Mouse (Mus musculus) kidney, postnatal 14 days (tissue): ENCODE data around the gene Rbms1.
A peak's percentile ranks its signal among the peaks of the same experiment; 100 is the strongest.

ENCODE experiments used
- DNase-seq: peaks from one replicate; pipeline ENCODE4 v3.0.0; 2022; ENCODE audit warnings: mixed read lengths

Rbms1 gene

DNA sequence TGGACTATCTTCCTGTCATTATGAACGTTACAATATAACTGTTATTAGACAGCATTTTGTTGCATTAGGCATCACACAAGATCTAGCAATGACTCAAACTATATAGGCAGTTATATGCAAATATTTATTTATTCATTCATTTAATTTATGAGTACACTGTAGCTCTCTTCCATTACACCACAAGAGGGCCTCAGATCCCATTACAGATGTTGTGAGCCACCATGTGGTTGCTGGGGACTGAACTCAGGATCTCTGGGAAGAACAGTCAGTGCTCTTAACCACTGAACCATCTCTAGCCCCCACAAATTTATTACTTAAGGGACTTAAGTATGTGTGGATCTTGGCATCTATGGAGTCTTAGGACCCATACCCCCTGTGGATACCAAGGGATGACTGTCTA lies 214.4 kb downstream of the Rbms1 start:
- DNase-seq = no peak

DNA sequence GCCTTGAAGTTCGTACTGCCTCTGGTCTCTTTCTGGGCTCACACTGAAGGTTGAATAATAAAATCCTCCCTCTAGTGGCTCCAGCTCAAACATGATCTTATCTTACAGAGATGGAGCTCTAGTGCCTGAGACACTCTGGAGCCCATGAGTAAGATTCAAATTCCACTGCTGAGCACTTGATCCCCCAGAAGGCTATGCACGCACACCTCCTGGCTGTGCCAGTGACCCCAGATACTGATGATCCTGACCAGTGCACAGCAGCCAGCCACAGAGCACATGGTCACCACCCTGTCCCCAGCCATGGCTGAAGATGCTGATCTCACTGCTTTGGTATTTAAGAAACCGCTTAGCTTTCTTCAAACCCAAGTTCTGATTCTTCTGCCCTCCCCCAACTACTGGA lies 215.4 kb downstream of the Rbms1 start:
- DNase-seq = peak; percentile 24

DNA sequence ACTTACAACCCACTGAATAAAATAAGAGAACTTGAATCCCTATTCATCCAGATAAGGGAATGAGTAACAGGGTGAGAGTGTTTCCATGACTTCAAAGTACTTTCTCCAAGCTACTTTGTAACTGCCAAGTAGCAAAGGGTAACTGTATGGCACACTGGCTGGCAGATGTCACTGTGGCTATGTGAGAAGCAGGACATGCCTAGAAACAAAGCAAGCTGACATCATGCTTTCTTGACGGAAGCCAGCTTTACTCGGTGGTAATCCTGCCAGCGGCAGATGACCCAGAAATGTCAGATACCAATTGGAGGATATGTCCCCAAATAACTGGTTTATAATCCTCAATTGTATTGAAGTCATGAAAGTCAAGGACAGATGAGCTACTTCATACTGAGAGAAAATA lies 218.3 kb downstream of the Rbms1 start:
- no peak for DNase-seq

DNA sequence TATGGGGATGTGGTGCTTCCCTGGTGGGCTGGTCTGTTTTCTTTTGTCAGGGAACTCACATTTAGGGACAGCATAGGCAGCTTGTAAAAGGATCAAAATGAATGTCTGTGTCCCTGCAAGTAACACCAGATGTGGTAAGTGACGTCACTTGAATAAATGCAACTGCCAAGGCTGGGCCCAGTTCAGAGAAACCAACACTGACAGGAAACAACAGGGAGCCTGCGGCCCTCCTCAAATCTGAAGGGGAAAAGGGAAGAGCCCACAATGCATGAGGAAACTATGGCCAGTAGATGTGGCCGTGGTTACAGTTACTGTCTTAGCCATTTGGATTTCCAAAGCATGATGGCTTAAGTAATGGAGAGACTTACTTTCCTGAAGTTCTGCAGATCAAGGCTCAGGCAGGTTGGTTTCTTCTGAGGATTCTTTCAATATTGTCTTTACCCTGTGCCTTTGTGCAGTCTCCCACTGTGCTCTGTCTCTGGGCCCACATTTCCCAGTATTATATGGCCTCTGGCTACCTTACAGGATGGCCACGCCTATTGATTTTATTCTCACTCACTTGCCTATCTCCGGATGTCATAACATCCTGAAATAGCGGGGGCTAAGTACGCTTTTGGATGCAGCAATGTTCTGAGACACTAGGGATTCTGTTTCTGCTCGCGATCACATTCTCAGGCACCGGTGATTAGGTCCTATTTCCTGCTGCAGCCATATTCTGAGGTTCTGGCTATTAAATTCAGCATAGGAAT lies 223.4 kb downstream of the Rbms1 start:
- no peak for DNase-seq

DNA sequence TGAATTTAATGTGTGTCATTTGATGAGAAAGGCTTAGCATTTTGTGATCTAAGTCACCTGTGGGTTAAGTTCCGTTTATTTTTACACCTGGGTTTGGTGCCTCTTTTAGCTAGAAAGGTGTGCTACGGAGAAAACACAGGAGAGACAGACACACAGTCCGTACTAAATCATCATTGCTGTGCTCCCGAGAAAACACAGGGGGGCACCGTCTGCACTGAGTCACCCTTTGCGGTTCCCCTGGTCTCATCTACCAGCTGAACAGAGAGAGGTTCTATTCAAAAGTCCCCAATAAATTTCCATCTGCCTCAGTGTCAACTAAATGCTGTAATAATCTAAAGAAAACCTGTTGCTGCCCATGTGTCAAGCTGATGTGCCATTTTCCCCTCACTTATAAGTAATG lies 232.1 kb downstream of the Rbms1 start:
- DNase-seq = no peak

DNA sequence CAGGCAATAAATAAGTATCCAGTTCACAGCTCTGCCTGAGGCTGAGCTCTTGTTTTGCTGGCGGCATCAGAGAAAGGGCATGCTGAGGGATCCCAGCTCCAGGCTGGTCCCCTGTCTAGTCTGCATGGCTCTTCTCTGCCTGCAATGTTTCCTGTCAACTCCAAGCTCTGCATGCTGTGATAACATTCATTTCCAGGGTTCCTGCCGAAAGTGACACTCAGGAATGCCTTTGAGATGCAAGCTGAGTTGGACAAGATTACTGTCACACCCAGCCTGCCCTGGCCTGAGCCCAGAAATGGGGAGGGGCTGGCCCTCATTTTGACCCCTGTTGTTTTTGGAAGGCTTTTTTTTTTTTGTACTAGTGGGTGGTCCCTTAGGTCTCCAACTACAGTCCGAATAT lies 233.0 kb downstream of the Rbms1 start:
- DNase-seq = peak; percentile 82

DNA sequence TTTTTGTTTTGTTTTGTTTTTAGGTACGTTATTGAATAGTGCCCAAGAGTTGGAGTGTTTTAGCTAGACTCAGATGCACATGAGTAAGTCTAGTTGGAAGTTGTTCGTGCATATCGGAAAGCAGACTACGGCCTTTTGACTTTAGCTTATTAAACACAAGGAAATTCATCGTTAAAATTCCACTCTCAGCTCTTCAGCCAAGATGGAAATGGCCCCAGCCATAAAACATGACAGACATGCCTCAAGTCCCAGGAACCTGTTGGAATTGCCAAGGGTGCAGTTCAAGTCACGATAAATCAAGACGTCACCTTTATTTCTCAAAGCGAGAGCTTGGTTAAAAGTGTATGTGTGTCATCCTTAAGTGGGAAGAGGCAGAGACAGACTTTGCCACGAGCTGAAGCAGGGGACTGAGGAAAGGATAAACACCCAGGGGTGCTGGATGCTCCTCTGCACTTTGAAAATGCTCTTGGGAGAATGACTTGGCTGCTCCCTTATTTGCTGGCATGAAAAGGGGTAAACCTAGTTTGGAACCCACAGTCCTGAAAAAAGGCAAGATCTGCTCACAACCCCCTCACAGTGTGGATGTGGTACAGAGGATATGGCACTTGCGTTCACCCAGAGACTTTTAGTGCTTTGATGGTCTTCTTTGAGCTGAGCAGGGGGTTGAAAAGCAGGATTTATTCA lies 233.9 kb downstream of the Rbms1 start:
- peak; percentile 66 for DNase-seq

DNA sequence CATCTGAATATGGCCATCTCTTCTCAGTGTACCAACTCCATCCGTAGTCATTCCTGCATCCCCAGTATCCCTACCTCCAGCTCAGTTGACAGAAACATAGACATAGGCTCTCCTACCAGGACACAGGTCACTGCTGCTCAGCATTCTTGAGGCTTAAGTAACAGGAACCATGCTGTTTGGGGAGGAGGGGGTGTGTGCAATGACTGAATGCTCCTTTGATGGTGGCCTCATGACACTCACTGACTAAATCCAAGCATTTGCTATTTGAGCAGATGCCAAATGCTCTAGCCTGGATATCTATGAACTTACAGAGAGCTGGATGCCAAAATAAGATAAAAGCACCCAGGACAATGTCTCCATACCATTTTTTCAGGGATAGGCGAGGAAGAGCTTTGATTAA lies 238.3 kb downstream of the Rbms1 start:
- no peak for DNase-seq

DNA sequence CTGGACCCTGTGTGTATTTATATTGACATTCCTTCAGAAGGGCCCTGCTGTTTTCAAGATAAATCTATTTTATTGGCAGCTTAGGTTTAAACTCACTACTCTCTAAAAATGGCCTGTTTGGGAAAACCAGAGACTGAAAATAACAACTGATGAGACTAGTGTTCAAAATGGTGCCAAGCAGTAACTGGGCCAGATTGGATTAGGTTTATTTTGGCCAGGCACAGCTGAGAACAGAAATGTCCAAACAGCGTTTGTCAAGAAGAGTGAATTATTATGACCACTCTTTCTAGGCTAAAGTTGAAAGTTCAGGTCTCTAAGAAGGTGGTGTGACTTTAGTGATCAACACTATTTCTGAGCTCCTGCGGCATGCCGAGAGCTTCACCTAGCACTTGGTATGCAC lies 240.0 kb downstream of the Rbms1 start:
- no peak for DNase-seq

DNA sequence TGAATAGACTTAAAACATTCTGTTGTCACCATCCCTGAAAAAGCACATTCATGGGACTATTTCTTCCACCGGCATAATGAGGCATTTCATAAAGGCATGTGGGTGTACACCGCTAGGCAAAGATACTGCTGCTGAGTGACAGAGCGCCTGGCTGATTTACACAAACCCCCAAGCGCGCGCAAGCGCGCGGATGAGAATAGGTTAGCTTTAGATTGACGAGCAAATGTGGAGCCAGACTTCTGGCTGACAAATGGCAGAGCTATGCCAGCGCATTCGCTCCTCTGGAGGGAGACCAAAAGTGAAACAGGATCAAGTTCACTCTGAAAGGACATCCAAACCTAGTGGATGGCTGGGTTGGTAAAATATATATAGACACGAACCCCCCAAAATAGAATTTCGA lies 240.5 kb downstream of the Rbms1 start, which contains the start of gene Itgb6:
Gene Itgb6 (minus strand): TSS at position 130 of the 400 bp plus-strand sequence.
- DNase-seq = no peak

DNA sequence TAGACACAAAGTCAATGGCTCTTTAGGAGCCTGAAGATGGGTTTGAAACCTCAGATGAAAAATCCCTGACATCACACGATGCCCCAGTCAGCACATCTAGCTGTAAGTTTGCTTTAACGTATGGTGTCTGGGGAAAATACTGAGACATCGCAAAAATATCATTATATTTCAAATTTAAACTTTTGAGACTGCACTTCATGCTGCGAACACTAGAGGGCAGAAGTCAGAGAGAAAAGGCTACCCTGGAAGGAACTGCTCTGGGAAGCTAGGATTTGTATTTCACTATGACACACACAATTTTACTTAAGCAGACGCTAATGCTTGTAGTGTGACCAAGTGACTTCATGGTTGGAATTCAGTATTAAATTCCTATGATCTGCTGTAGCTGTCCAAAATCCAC lies 242.1 kb downstream of the Rbms1 start:
- no peak for DNase-seq

DNA sequence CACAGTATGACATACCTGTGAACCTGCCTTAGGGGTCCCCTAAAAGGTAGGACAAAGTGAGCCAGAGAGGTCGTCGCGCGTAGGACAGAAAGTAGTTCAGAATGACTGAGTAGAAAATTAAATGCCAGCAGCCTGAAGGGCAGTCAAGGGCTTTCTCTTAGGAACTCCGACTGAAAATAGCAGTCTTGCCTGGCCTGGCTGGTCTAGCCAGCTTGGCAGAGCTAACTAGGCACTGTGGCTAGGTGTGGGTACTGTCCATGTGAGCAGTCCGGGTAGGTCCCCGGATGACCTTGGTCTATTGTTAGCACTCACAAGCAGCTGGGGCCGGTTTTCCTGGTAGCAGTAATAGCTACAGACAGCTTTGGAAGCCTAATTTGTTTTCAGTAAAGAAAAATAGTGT lies 242.8 kb downstream of the Rbms1 start:
- peak; percentile 82 for DNase-seq

DNA sequence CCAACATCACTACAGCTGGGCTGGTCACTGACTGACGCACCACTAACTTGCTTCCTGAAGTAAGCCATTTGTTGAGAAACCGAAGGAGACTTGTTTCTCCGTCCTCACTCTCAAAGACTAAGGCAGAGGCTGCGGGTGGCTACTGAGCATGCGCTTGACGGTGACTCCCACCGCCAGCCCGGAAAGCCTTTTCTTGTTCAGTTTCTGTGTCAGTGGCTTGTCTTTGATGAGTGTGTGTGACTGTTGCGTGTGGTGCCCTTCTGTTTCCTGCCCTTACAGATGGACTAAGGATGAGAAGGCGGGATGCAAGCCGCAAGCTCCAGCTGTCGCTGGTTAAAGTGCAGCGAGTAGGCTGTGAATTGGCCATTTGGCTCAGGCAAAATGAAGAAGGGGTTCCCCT lies 245.6 kb downstream of the Rbms1 start:
- DNase-seq = peak; percentile 70

DNA sequence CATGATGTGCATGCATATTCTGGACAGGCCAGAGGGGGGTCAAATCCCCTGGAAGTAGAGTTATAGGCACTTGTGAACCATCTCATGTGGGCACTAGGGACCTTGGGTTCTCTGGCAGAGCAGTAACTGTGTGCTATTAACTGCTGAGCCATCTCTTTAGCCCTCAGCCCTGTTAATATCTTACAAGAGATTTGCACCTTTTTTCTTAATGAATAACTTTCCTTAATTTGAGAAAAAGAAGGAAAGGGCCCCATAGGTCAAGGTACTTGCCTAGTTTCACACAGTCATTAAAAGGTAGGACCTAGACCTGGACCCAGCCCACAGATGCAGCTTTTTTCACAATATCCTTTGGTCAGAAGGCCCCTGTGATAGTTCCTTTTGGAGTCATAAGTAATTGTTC lies 246.4 kb downstream of the Rbms1 start:
- DNase-seq = peak; percentile 53

DNA sequence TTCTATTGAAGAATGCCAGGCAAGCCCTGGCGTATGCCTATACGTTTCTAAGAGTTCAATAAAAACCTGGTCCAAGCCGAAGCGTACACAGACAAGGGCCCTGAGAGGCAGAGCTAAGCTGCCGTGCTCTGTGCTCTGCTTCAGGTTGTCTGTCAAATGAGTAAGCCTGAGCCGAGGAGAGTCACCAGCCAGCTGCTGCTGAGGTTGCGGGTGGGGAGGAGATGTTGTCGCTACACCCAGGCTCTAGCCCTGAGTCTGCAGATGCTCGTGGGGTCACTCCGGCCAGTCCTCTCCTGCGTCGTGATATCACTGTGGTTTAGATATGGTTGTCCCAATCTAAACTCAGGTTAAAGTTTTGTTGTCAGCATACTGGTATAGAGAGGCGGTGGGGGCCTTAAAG lies 247.2 kb downstream of the Rbms1 start:
- DNase-seq = no peak

DNA sequence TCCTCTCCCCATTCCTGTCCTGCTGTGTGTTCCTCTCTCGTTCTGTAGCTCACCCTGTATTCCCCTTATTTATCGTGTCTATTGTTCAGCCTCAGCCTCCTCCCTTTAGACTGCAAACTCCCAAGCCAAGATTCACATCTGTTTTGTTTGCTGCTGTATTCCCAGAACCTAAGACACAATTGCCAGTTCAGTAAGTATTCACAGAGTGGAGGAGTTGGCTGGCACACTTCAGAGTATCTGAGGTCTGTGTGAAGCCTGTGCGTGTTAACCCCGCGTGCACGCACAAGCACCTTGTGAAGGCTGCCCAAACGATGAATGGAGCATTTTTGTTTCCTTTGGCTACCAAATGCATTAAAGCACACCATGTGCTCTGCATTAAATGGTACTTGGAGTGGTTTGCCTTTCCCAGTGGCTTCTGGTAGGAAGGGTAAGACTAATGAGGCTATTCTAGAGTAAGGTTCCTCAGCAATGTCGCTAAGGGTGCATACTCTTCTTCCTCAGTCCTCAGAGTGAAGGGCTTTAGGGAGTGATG lies 248.0 kb downstream of the Rbms1 start:
- no peak for DNase-seq

DNA sequence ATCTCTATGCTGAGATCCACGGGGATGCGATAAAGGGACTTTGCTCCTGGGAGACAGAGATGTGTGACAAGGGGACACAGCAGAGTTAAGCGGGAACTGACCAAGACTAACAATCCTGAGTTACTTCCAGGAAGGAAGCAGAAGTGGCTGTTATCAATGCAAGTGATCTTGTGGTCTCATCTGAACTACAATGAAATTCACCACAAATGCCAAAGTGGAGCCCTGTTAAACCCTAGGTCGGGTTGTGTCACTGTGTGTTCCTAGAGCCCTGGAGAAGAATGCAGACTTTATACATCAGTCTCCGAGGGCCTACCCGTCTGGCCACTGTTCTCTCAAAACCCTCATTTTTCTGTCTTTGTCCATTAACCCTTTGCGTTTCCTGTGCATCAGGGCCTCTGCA lies 248.5 kb downstream of the Rbms1 start:
- DNase-seq = no peak

DNA sequence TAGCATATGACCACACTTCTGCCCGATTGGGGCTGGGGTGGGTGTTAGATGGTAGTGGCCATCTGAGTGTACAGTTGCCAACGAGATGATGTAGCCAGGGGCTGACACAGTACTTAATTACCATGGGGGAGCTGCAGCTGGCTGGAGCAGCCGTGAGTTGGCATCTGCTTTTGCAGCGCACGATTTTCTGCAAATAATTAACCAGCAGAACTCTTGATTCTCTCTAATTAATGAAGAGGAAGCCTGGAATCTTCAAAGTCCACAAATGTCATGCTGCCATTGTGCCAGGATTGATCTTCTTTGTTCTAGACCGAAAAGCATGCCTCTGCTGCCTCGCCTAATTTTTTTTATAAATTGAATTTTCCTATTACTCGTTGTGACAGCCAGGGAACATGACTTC lies 249.1 kb downstream of the Rbms1 start:
- peak; percentile 81 for DNase-seq

DNA sequence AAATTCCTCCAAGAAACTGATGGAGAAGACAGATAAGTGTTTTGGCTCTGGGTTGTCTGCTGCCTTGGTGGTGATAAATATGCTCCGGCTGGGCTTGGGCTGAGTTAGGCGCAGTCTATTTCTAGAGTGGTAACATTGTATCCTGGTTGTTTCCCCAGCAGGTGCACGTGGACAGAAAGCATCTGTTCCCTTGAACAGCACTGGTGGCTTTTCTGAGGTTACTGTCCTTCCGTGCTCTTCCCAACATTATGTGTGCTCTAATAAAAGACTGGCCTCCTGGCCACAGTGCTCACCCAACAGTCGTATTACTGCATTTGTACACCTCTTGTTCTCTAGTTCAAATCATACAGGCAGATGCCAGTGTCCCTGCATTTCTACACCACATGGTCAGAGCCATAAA lies 250.1 kb downstream of the Rbms1 start:
- no peak for DNase-seq

DNA sequence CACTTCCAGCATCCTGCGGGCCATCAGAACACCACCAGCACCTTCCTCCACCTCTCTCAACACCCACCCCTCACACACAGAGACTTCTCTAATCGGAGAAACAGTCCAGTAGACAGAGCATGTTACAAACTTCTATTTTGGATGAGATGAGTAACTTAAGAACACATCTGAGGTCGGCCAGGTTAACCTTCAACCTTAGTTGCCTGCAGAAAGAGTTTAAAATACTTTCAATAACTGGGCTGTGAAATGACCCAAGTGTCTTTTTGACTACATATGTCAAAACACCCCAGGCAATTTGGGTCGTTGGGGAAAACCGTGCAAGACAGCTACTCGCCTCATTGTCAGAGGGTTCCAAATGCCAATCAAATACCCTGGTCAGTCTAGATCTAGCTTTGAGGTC lies 250.5 kb downstream of the Rbms1 start:
- DNase-seq = no peak

DNA sequence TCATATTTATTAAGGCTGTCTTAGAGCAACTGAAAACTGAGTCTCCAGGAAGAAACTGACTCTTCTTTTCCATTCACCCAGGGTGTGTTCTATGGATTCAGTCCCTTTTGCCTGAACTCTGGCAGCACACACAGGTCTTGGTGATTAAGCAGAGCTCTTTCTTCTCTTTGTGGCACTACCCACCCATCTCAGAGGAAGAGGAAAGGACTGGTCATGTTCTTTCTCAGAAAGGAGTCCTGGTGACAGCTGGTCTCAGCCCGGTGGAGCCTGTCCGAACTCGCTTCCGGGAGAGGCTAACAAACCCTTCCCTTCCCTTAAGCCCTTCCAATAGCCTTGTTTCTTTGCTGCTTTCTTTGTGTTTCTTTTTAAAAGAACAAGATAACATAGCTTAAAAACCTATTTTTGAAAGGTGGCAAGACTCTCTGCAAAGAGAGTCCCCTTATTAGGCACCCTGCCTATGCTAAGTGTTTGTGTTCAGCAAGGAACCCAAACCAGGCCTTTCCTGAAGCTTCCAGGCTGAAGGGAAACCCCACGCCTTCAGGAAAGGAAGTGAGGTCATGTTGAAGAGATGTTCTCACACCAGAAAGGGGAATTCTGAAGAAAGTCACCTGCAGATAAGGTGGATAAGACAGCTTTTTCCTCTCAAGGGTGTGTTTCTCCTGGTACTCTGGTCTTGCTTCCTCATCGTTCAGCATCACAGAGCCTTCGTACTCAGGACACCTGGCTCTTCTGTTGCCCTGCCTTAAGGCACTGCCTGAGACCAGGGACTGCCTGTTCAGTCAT lies 251.7 kb downstream of the Rbms1 start:
- no peak for DNase-seq

DNA sequence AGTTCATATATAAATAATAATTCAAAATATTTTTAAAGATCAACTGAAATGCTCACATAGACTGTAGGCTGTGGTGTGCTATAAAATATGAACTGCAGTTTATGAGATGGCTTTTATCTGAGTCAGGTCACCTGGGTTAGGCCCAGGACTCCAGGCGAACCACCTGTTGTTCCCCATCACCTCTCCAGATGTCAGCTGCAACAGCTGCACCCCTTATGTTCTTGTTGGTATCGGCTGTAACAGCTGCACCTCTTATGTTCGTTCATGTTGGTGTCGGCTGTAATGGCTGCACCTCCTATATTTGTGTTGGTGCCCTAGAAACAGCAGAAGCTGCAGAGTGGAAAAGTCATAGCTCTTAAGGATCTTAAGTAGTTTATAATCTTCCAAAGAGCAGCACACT lies 252.7 kb downstream of the Rbms1 start:
- DNase-seq = no peak

DNA sequence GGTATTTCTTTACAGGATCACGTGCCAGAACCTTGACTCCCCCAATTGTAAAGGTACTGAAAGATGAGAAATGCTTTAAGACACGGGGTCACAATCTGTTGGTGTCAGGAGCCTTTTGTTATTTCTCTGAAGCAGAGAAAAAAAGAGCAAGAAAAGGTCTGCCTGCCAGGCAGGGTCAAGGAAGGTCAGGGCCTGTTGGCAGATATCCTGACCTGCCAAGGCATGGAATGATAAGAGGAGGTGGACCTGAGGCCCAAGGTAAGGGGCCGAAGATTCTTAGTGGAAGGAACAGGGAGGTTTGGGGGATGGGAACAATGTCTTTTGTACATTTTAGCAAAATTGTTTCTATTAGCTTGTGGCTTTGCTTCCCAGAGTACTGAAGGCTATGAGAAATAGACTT lies 254.3 kb downstream of the Rbms1 start:
- no peak for DNase-seq

DNA sequence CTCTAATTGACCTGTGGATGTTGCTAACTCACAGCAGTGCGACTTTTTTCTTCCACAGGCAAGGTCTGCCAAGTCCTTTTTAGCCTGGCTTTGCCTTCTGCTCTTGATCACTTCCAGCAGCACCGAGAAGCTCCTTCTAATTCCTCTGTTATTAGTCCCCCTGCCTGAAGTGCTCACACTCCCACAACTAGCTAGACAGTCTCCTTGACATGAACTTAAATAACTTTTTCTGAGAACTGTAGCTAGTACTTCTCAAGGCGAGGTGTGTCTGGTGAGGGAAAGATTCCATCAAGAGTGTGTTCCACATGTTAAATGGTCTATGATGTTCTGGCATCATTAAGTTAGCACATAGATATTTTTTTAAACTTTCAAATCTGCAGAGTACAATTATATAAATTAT lies 256.1 kb downstream of the Rbms1 start:
- no peak for DNase-seq
